Mouse (Mus musculus): ENCODE results near the gene Crtam.

GRCm38 (mm10) chr9:40964418-40964714, 40.1 kb downstream of the Crtam start:
- no peak for TF ChIP-seq ZC3H11A (IDR thresholded peaks at IDR 0.05; ENCODE audit: borderline replicate concordance, low read depth, low read length)
- no peak for TF ChIP-seq ZNF384 (IDR thresholded peaks at IDR 0.05; ENCODE audit: low read depth, low read length)
- TF ChIP-seq CHD2 (IDR thresholded peaks at IDR 0.05; ENCODE audit: low read depth, low read length): no peak
- no peak for TF ChIP-seq HCFC1 (IDR thresholded peaks at IDR 0.05; ENCODE audit: borderline replicate concordance, insufficient read depth, low read length)

Data from ES-E14 (cell line).